Mouse (Mus musculus) lung, embryonic 14.5 days (tissue): Measurements from ENCODE around the gene Vip. TPM values are rescaled to one million over a fixed set of nuclear protein-coding genes. Genes with fewer than 3 reads are reported as not detected.

Experiments used
- ATAC-seq: fragments of 200-750 bp; cut with Nextera tagmentation; 2 replicates; pipeline ENCODE4 v1.8.0; 2017; ENCODE audit warnings: mild to moderate bottlenecking, moderate TSS enrichment, moderate library complexity; ENCODE audit not compliant: insufficient read depth
- DNase-seq: peaks from one replicate; pipeline ENCODE4 v3.0.0-alpha.2; 2015
- H3K27ac ChIP-seq: fragments of 300-500 bp; sonication (generic); 2 replicates; pipeline ENCODE4 v1.5.1; 2014; ENCODE audit warnings: low read depth, mild to moderate bottlenecking, moderate library complexity
- H3K27me3 ChIP-seq: fragments of 300-500 bp; sonication (generic); 2 replicates; pipeline ENCODE4 v1.6.1; 2014; ENCODE audit warnings: low read length, control low read depth; ENCODE audit not compliant: insufficient read depth
- H3K36me3 ChIP-seq: fragments of 300-500 bp; sonication (generic); 2 replicates; pipeline ENCODE4 v1.6.1; 2014; ENCODE audit warnings: control low read depth; ENCODE audit not compliant: insufficient read depth
- H3K4me1 ChIP-seq: fragments of 300-500 bp; sonication (generic); 2 replicates; pipeline ENCODE4 v1.6.1; 2014; ENCODE audit warnings: antibody characterized with exemption, control low read depth; ENCODE audit not compliant: insufficient read depth
- H3K4me2 ChIP-seq: fragments of 300-500 bp; sonication (generic); 2 replicates; pipeline ENCODE4 v1.6.1; 2014; ENCODE audit warnings: mild to moderate bottlenecking
- H3K4me3 ChIP-seq: fragments of 300-500 bp; sonication (generic); 2 replicates; pipeline ENCODE4 v1.5.1; 2014; ENCODE audit warnings: low read depth, low read length
- H3K9ac ChIP-seq: fragments of 300-500 bp; sonication (generic); 2 replicates; pipeline ENCODE4 v1.6.1; 2014
- H3K9me3 ChIP-seq: fragments of 300-500 bp; sonication (generic); 2 replicates; pipeline ENCODE4 v1.6.1; 2016; ENCODE audit warnings: low read depth, low read length, control low read depth
- CTCF ChIP-seq: IDR thresholded peaks from 2 replicates; pipeline ENCODE4 v1.5.1; 2016; ENCODE audit warnings: antibody characterized with exemption, low read depth
- WGBS: fragments of 180-500 bp; shearing (Covaris S2); extraction: QIAGEN DNeasy Blood & Tissue Kit; methylation state at CpG from one replicate; pipeline ENCODE4 v1.1.7; 2014; 5-methylcytosine and 5-hydroxymethylcytosine counted together
- polyA plus RNA-seq: library from polyadenylated mRNA; unstranded; fragments of >200 nt; fragmentation: Nextera tagmentation; extraction: Ambion mirVana; gene quantifications from 2 replicates; pipeline ENCODE4 v1.2.1, GENCODE M21; 2014

Vip gene
- polyA plus RNA-seq, 1 experiment from 2014 or later: 0.16 TPM

- Histone ChIP-seq H3K9ac (no peak overlapping the region), H3K27me3 (no peaks in the 10 kb centered on the region), H3K36me3 (no peaks in the 10 kb centered on the region), H3K4me2 (no peak overlapping the region), H3K27ac (no peak overlapping the region), H3K4me1 (no peaks in the 10 kb centered on the region), H3K4me3 (no peak overlapping the region), H3K9me3 (no peaks in the 10 kb centered on the region)
- DNase-seq: no peak
- ATAC-seq: no peak
- no peak for TF ChIP-seq CTCF
- WGBS: 61% methylated on average over 2 of the region's 2 CpGs
Observed at GRCm38 (mm10) chr10:5681275-5681674, 42.3 kb downstream of the Vip start.

GRCm38 (mm10) chr10:5685608-5686007, 46.6 kb downstream of the Vip start:
- H3K4me3 ChIP-seq: no peak overlapping the region
- no peaks in the 10 kb centered on the region for H3K27me3 ChIP-seq
- ATAC-seq (no peak), DNase-seq (peak; percentile 13)
- H3K27ac ChIP-seq: no peak overlapping the region
- no peaks in the 10 kb centered on the region for H3K4me1 ChIP-seq
- no peak overlapping the region for H3K4me2 ChIP-seq
- H3K36me3 ChIP-seq: no peaks in the 10 kb centered on the region
- 12% methylated on average over 6 of the region's 6 CpGs for WGBS
- no peaks in the 10 kb centered on the region for H3K9me3 ChIP-seq
- TF ChIP-seq CTCF: no peak
- no peak overlapping the region for H3K9ac ChIP-seq

- H3K36me3 ChIP-seq: no peaks in the 10 kb centered on the region
- H3K9ac ChIP-seq: no peak overlapping the region
- H3K4me3 ChIP-seq: no peak overlapping the region
- TF ChIP-seq CTCF: no peak
- H3K4me1 ChIP-seq: no peaks in the 10 kb centered on the region
- no peak overlapping the region for H3K4me2 ChIP-seq
- H3K27ac ChIP-seq: no peak overlapping the region
- H3K27me3 ChIP-seq: no peaks in the 10 kb centered on the region
- DNase-seq (no peak), ATAC-seq (no peak)
- no peaks in the 10 kb centered on the region for H3K9me3 ChIP-seq
- 53% methylated on average over 1 of the region's 1 CpGs for WGBS
Observed at GRCm38 (mm10) chr10:5694351-5694750, 55.3 kb downstream of the Vip start.

Other genes with a start within 250 kb of the Vip start
- gene Syne1, start 87.7 kb upstream of the Vip start, polyA plus RNA-seq: 7.9 and 9.0 TPM in 2 replicates
- gene Myct1, start 45.4 kb upstream of the Vip start, polyA plus RNA-seq: 7.8 and 8.9 TPM in 2 replicates
- 90.7 and 91.0 TPM in 2 replicates for gene Fbxo5, start 166.4 kb downstream of the Vip start, polyA plus RNA-seq
- 17.8 and 19.0 TPM in 2 replicates for gene Mtrf1l, start 184.7 kb downstream of the Vip start, polyA plus RNA-seq